Mouse (Mus musculus): Measurements from ENCODE around the gene Il4i1. TPM values are rescaled to one million over a fixed set of nuclear protein-coding genes. Genes with fewer than 3 reads are reported as not detected.

Il4i1 gene
- polyA plus RNA-seq, 2 experiments = 0.22 to 0.40 TPM

DNA sequence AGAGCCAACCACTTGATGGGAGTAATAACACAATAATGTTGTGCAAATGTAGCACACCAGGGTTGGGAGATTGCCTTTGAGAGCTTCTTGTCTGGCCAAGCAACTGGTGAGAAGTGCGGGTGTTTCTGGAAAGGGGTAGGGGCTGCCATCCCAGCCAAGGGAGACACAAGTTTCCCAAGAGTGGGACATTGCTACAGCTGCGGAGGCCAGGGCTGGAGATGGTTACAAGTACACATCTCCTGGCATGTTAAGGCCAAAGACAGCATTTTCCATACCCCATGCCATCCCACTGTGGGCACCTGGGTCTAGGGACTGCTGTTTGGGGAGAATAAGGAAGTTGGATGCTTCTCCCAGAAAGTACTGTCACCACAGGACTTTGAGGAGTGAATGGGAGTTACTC lies 36.9 kb downstream of the Il4i1 start:
- no peaks in the 10 kb centered on the region for H3K36me3 ChIP-seq (replicated peaks; ENCODE audit: control insufficient read depth, insufficient read depth, low read depth)
- H3K4me2 ChIP-seq (ENCODE audit: low read depth) = peak overlapping the region; percentile 83
- ATAC-seq (ENCODE audit: insufficient read depth) (no peak), DNase-seq (ENCODE audit: low read depth in 3 of 3, low spot score in 3 of 3) (no peak)
- H3K27me3 ChIP-seq (ENCODE audit: control insufficient read depth, insufficient read depth, low read length) = no peaks in the 10 kb centered on the region
- H3K9ac ChIP-seq (replicated peaks) = no peak overlapping the region; the same call in 1 of the 2 replicates
- 85% methylated on average over 2 of the region's 2 CpGs for WGBS (ENCODE audit: insufficient replicate concordance)
- H3K9me3 ChIP-seq (ENCODE audit: control insufficient read depth, low read length) = no peaks in the 10 kb centered on the region
- H3K27ac ChIP-seq = no peak overlapping the region
- TF ChIP-seq CTCF (IDR thresholded peaks at IDR 0.05; ENCODE audit: low read depth) = no peak
- TF ChIP-seq EP300 (IDR thresholded peaks at IDR 0.05; ENCODE audit: low read depth) = no peak
- H3K4me1 ChIP-seq (replicated peaks; ENCODE audit: control insufficient read depth in 2 of 2, insufficient read depth in 2 of 2, low read length in 1 of 2) = peaks cover 33 to 37% of the 10 kb centered on the region in 2 experiments
- H3K4me3 ChIP-seq (ENCODE audit: insufficient read depth in 1 of 2, low read depth in 2 of 2, low read length in 2 of 2) = no peak overlapping the region

DNA sequence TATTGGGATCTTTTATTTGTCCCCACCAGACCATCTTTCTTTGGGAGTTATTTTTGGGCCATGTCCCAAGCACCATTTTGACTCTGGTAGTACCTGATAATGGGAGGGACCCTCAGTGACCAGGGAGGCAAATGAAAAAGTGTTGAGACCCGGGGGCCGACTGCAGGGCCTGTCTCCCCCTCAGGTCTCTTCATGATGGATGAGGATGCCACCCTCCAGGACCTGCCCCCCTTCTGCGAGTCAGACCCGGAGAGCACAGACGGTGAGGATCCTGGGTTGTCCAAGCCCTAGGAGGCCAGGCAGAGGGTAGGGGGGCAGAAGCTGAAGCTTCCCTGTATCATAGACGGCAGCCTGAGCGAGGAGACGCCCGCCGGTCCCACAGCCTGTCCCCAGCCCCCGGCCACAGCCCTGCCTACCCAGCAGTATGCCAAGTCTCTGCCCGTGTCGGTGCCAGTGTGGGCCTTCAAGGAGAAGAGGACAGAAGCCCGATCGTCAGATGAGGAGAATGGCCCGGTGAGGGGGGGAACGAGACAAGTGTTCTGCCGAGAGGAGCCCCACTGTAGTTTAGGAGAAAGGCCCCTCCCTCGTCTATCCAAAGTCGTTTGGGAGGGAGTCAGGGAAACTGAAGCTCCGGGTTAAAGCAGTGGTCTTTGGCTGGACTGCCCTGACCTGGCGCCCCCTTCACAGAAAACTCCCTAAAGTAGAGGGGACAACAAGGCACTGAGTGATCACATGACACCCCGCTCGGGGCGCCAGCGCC lies 37.6 kb downstream of the Il4i1 start:
- DNase-seq (ENCODE audit: low read depth in 3 of 3, low spot score in 3 of 3) (no peak), ATAC-seq (ENCODE audit: insufficient read depth) (peak; percentile 6; the same call in 1 of the 2 replicates)
- no peaks in the 10 kb centered on the region for H3K36me3 ChIP-seq (replicated peaks; ENCODE audit: control insufficient read depth, insufficient read depth, low read depth)
- H3K27me3 ChIP-seq (ENCODE audit: control insufficient read depth, insufficient read depth, low read length) = no peaks in the 10 kb centered on the region
- peaks cover 35 to 41% of the 10 kb centered on the region in 2 experiments for H3K4me1 ChIP-seq (replicated peaks; ENCODE audit: control insufficient read depth in 2 of 2, insufficient read depth in 2 of 2, low read length in 1 of 2)
- TF ChIP-seq EP300 (IDR thresholded peaks at IDR 0.05; ENCODE audit: low read depth) = no peak
- H3K4me3 ChIP-seq (ENCODE audit: insufficient read depth in 1 of 2, low read depth in 2 of 2, low read length in 2 of 2) = peak overlapping the region; percentile 64 to 65
- peak overlapping the region; percentile 81 for H3K9ac ChIP-seq (replicated peaks)
- no peaks in the 10 kb centered on the region for H3K9me3 ChIP-seq (ENCODE audit: control insufficient read depth, low read length)
- peak overlapping the region; percentile 83 for H3K4me2 ChIP-seq (ENCODE audit: low read depth)
- 29% methylated on average over 26 of the region's 26 CpGs for WGBS (ENCODE audit: insufficient replicate concordance)
- H3K27ac ChIP-seq = peak overlapping the region; percentile 92

DNA sequence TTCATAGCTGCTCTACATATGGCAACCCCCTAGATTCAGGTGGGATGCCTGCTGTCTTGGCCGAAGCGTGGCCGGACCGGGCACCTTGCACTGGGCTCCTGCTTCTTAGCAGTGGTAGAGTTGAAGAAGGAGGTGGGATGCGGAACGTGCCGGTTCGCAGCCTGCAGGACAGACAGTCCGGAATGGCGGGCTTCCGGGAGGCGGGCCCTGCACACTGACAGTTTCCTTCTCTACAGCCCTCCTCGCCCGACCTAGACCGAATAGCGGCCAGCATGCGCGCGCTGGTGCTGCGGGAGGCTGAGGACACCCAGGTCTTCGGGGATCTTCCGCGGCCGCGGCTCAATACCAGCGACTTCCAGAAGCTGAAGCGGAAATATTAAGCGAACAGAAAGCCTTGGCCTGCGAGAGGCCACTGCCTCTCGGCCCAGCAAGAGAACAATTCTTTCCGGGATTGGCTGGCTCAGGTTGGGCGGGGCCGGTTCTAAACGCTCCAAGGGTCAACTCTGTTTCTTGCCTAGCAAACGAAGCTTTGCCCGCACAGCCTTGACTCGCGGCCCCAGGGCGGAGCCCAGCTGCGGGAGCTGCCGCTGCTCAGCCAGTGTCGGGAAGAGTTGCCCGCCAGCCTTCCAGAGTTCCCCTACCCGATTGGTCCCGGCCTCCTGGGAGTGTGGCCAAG lies 38.3 kb downstream of the Il4i1 start:
- Histone ChIP-seq H3K9me3 (ENCODE audit: control insufficient read depth, low read length) (no peaks in the 10 kb centered on the region), H3K9ac (replicated peaks) (peak overlapping the region; percentile 81), H3K36me3 (replicated peaks; ENCODE audit: control insufficient read depth, insufficient read depth, low read depth) (no peaks in the 10 kb centered on the region), H3K27ac (peak overlapping the region; percentile 92), H3K4me1 (replicated peaks; ENCODE audit: control insufficient read depth in 2 of 2, insufficient read depth in 2 of 2, low read length in 1 of 2) (peaks cover 35 to 41% of the 10 kb centered on the region in 2 experiments), H3K4me2 (ENCODE audit: low read depth) (peak overlapping the region; percentile 83), H3K4me3 (ENCODE audit: insufficient read depth in 1 of 2, low read depth in 2 of 2, low read length in 2 of 2) (peak overlapping the region; percentile 64 to 65), H3K27me3 (ENCODE audit: control insufficient read depth, insufficient read depth, low read length) (no peaks in the 10 kb centered on the region)
- DNase-seq (ENCODE audit: low read depth in 3 of 3, low spot score in 3 of 3) (peak; percentile 77 to 85 (median 78)), ATAC-seq (ENCODE audit: insufficient read depth) (peak; percentile 70)
- TF ChIP-seq EP300 (IDR thresholded peaks at IDR 0.05; ENCODE audit: low read depth) (peak; percentile 21; the same call in 1 of the 2 replicates), CTCF (IDR thresholded peaks at IDR 0.05; ENCODE audit: low read depth) (no peak)
- WGBS (ENCODE audit: insufficient replicate concordance) = 1% methylated on average over 45 of the region's 45 CpGs

DNA sequence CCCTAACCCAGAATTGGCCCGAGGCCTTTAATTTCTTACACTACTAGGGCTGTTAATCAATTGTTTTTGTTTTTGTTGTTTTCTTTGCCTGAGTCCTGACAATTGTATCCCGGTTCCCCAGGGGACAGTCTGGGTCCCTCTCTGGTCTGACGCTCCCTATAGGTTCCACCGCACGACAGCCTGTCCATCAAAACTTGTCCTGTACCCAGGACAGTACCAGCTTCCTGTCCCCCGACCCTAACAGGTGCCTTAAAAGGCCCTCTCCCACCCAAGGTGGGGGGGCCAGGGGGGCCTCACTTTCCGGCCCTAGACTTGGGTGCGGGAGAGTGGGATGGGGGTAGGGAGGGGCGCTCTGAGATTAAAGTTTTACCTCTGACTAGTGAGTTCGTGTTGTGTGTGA lies 38.8 kb downstream of the Il4i1 start:
- no peak for ATAC-seq (ENCODE audit: insufficient read depth)
- Histone ChIP-seq H3K4me1 (replicated peaks; ENCODE audit: control insufficient read depth in 2 of 2, insufficient read depth in 2 of 2, low read length in 1 of 2) (peaks cover 35 to 41% of the 10 kb centered on the region in 2 experiments), H3K4me2 (ENCODE audit: low read depth) (peak overlapping the region; percentile 83), H3K9me3 (ENCODE audit: control insufficient read depth, low read length) (no peaks in the 10 kb centered on the region), H3K4me3 (ENCODE audit: insufficient read depth in 1 of 2, low read depth in 2 of 2, low read length in 2 of 2) (peak overlapping the region; percentile 64 to 65), H3K27ac (peak overlapping the region; percentile 92), H3K9ac (replicated peaks) (peak overlapping the region; percentile 81), H3K36me3 (replicated peaks; ENCODE audit: control insufficient read depth, insufficient read depth, low read depth) (no peaks in the 10 kb centered on the region), H3K27me3 (ENCODE audit: control insufficient read depth, insufficient read depth, low read length) (no peaks in the 10 kb centered on the region)
- 33% methylated on average over 10 of the region's 10 CpGs for WGBS (ENCODE audit: insufficient replicate concordance)
- DNase-seq (ENCODE audit: low read depth in 3 of 3, low spot score in 3 of 3) = no peak
- TF ChIP-seq CTCF (IDR thresholded peaks at IDR 0.05; ENCODE audit: low read depth) (no peak), EP300 (IDR thresholded peaks at IDR 0.05; ENCODE audit: low read depth) (no peak)
